Mouse (Mus musculus): ENCODE results near the gene Ccnd2. TPM values are rescaled to one million over a fixed set of nuclear protein-coding genes. Genes with fewer than 3 reads are reported as not detected.
A peak's percentile ranks its signal among the peaks of the same experiment; 100 is the strongest.

Ccnd2 gene
- polyA plus RNA-seq, 1 experiment from 2014 or later, result 279 TPM

GRCm38 (mm10) chr6:127108368-127109060 is 43.5 kb downstream of the Ccnd2 start:
- peak; percentile 15 for DNase-seq (ENCODE audit: low spot score)

GRCm38 (mm10) chr6:127107413-127107812 is 44.6 kb downstream of the Ccnd2 start:
- DNase-seq (ENCODE audit: low spot score), result no peak

DNA sequence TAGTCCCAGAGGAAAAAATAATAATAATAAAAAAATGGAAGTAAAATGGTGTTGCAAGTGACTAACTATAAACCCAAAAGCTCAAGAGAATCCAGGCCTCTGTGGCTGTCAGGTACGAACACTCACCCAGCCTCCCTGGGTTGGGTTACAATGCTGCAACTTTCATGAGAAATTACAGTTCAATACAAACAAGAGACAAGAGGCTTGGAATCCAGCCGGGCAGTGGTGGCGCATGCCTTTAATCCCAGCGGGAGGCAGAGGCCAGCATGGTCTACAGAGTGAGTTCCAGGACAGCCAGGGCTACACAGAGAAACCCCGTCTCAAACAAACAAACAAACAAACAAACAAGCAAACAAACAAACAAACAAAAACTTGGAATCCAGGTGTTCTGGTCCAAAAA is 45.3 kb downstream of the Ccnd2 start:
- DNase-seq (ENCODE audit: low spot score), result no peak

DNA sequence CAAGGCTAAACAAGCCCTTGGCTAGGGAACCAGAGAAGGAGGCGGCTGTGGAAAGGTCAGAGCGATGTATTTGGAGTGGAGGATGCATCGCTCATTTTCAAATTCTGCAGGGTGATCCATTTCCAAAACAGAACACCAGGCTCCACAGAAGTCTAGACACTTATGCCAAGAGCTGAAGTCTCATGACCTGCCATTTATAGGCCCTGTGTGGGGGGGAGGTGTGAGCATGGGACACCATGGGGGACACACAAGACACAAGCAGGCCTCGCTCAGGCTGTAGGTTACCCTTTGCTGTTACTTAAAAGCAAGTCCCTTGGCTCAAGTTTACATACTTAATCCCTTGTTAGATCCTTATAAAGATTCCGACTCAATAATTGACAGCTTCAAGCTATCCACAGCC is 45.8 kb downstream of the Ccnd2 start:
- no peak for DNase-seq (ENCODE audit: low spot score)

GRCm38 (mm10) chr6:127105107-127105506 is 46.9 kb downstream of the Ccnd2 start:
- peak; percentile 40 for DNase-seq (ENCODE audit: low spot score)

DNA sequence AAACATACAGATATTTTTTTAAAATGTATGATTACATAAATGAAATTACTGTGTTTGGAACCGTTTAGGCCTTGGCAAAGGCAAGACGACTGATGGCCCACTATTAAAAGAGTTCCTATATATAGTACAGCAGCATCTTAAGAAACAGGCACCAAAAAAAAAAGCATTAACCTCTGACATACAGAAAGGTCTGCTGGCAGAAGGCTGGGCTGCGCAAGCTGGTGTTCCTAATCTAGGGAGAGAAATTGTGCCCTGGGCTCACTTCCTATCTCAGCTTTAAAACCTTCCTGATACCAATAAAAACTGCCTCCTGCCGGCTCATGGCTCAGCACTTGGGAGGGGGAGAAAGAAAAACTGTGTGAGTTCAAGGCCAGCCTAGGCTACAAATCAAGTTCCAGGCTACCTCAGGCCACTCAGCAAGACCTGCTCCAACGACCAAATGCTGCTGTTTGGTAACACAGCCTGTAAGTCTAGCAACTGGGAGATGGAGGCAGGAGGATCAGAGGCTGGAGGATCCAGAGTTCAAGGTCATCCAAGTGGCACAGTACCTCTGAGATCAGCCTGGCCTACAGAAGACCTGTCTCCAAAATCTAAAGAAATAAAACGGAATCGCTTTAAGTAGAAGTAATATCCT is 47.5 kb downstream of the Ccnd2 start:
- no peak for DNase-seq (ENCODE audit: low spot score)

- DNase-seq (ENCODE audit: low spot score), result no peak
These were observed 48.3 kb downstream of the Ccnd2 start for GRCm38 (mm10) chr6:127103506-127104275.

GRCm38 (mm10) chr6:127094565-127094964 is 57.4 kb downstream of the Ccnd2 start:
- no peak for DNase-seq (ENCODE audit: low spot score)

DNA sequence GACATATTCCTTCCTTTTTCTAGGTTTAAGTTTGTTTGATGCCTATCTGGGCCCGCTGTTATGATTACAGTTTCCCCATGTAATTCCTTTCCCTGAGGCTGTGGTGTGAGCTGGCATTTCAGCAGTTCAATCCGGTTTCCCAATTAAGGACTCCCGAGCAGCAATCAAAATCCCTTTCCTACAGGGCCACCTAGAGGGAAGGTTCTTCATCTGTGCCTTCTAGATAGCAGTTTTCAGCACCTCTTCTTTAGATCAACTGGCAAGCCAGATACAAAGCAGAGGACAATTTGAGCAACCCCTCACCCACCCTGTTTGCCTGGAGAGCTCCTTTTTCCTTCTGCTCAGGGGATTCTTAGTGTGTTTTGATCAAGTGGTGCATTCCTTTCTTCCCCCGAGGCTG is 65.3 kb downstream of the Ccnd2 start:
- no peak for DNase-seq (ENCODE audit: low spot score)

DNA sequence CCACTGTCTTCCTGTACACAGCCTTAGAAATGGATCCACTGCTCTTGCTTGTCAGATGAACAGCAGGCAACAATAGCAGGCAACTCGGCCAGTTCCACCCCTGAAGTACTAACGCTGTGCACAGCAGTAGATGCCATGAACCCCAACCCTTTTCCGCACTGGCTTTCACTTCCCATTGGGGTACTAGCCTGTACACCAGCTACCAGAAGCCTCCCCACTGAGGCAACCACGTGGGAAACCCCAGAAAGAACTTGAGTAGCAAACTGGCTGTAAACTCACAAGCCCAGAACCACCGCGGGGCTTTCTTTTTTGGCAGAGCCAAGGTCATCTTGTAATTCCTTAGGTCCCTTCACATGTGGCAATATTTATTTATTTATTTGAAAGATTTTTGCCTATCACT is 70.2 kb downstream of the Ccnd2 start:
- DNase-seq (ENCODE audit: low spot score), result no peak

DNA sequence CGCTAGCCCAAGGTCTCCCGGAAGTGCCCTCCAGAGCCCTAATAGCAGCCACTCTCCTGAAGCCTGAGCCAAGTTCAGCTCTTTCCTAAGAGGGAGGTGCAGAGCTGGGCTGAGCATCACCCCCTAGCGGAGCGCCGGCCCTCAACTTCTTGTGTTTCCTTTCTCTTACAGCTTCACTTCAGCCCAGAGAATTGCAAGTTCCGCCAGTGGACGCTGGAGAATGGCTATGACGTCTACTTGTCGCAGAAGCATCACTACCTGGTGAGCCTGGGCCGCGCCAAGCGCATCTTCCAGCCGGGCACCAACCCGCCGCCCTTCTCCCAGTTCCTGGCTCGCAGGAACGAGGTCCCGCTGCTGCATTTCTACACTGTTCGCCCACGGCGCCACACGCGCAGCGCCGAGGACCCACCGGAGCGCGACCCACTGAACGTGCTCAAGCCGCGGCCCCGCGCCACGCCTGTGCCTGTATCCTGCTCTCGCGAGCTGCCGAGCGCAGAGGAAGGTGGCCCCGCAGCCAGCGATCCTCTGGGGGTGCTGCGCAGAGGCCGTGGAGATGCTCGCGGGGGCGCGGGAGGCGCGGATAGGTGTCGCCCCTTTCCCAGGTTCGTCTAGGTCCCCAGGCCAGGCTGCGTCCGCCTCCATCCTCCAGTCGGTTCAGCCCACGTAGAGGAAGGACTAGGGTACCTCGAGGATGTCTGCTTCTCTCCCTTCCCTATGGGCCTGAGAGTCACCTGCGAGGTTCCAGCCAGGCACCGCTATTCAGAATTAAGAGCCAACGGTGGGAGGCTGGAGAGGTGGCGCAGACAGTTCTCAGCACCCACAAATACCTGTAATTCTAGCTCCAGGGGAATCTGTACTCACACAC is 71.9 kb downstream of the Ccnd2 start:
- peak; percentile 12 for DNase-seq (ENCODE audit: low spot score)

Other genes starting within 250 kb of the Ccnd2 start
- gene Dyrk4, start 230.4 kb downstream of the Ccnd2 start, polyA plus RNA-seq (2015; fragmentation: Nextera tagmentation; extraction: Ambion mirVana), result 2.6 and 2.9 TPM in 2 replicates
- gene Rad51ap1, start 212.6 kb downstream of the Ccnd2 start, polyA plus RNA-seq (2015; fragmentation: Nextera tagmentation; extraction: Ambion mirVana), result 65.6 and 69.6 TPM in 2 replicates
- 20.9 and 21.4 TPM in 2 replicates for gene D6Wsu163e, start 212.2 kb downstream of the Ccnd2 start, polyA plus RNA-seq (2015; fragmentation: Nextera tagmentation; extraction: Ambion mirVana)
- not detected in 2 replicates for gene Fgf6, start 136.6 kb downstream of the Ccnd2 start, polyA plus RNA-seq (2015; fragmentation: Nextera tagmentation; extraction: Ambion mirVana)
- 0.12 and 0.20 TPM in 2 replicates for gene Fgf23, start 79.3 kb downstream of the Ccnd2 start, polyA plus RNA-seq (2015; fragmentation: Nextera tagmentation; extraction: Ambion mirVana)
- 3.0 and 3.2 TPM in 2 replicates for gene Tigar, start 42.6 kb downstream of the Ccnd2 start, polyA plus RNA-seq (2015; fragmentation: Nextera tagmentation; extraction: Ambion mirVana)